Mouse (Mus musculus): ENCODE data around the gene Zfp553.

Zfp553 gene

DNA sequence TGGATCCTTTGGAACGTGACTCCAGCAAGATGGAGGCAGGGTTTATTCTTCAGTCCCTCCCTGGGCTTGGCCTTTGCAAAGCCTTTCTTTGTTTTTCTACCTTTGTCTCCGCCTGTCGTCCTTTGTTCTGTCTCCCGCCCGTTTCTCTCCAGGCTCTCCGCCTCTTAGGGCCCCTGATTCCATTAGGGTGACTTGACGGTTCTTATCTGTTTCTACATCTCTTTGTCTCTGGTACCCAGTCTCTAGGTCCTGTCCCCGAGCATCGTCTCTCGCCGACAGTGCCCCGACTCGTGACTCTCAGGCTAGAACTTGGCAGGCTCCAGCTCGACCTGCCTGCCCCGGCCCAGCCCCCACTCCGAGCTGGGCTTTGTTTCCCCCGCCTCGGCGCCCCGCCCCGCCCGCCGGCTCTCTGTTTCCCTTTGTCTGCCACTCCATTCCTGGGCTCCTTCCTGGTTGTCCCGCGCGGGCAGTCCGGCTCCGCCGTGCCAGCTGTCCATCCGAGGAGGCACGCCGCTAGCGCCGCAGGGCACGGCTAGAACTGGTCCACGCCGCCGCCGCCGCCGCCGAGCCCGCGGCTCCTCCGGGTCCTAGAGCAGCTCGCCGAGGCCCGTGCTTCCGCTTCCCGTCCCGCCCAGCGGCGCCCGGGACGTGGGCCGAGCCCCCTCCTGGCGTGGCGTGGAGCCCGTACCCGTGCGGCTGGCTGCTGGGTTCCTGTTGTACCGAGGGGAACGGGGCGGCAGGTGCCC is at the start of gene Zfp553, which contains the start of gene Sept1:
Zfp553 (plus strand) TSS at position 440 of the 746 bp plus-strand sequence.
Sept1 (minus strand) TSS at position 509 of the 746 bp plus-strand sequence.
- DNase-seq, result peak; percentile 91

DNA sequence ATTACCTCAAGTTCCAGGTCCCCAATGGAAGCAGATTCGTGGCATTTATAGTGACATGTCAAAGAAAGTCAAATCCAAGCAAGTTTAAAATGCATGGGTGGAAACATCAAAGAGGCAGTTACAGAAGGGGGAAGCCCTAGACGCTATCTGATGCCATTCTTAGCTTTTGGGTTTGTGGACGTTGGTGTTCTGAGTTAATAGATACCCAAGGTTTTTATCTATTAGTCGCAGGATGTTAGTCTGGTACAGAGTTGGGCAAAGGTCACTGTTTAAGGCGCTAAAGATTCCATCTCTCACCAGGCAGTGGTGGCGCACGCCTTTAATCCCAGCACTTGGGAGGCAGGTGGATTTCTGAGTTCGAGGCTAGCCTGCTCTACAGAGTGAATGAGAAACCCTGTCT is 49.5 kb upstream of the Zfp553 start:
- no peak for DNase-seq

DNA sequence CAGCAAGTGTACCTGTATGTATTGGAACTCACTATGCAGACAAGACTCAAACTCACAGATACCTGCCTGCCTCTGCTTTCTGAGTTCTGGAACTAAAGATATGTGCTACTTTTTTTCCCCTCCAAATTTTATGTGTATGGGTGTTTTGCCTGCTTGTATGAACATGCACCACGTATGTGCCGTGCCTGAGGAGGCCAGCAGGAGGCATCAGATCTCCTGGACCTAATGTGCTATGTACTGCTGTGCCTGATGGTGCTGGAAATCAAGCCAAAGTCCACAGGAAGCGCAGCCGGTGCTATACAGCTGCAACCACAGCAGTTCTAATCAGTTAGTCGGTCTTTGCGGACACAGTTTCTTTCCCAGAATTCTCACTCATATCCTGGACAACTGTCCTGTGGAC is 49.0 kb upstream of the Zfp553 start:
- DNase-seq, result no peak

DNA sequence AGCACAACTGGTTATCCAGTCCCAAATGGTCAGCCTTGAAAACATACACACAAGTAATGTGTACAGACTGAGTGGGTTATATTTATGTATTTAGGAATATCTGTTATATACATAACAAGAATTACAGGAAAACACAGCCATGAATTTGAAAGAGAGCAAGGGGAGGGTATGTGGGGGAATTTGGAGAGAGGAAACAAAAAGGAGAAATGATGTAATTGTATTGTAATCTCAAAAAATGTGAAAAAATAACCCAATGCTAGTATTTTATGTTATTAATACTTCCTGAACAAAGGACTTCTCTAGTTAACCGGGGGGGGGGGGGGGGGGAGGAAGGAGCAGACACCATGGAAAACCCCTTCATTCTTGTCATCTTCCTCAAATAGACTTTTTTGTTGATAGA is 48.1 kb upstream of the Zfp553 start:
- no peak for DNase-seq

DNA sequence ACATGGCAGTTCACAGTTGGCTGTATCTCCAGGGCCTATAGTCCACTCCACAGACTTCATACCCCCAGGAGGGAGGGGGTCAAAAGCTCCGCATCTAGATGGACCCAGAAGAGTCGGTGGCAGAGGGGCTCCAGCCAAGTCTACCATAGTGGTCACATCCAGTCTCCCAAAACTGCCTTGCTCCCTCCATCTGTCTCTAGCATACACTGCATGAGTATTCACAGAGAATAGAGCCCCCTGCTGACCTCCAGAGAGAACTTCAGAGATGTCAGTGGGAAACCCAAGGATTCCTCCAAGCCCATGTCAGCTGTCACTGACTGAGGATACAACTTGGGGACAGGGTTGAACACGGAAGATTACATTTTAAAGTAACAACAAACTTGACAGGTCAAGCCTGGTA is 47.3 kb upstream of the Zfp553 start:
- no peak for DNase-seq

DNA sequence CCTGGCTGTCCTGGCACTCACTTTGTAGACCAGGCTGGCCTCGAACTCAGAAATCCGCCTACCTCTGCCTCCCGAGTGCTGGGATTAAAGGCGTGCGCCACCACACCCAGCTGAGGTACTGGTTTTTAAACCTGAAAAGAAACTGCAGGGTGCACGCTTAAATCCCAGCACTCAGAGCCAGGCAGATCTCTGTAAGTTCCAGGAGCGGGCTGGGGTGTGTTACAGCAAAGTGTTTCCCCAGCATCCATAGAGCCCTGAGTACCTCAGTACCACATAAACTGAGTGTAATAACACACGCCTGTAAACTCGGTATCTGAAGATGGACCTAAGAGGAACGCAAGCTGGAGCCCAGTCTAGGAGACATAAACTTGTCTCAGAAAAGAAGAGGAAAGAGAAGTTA is 45.5 kb upstream of the Zfp553 start:
- no peak for DNase-seq

DNA sequence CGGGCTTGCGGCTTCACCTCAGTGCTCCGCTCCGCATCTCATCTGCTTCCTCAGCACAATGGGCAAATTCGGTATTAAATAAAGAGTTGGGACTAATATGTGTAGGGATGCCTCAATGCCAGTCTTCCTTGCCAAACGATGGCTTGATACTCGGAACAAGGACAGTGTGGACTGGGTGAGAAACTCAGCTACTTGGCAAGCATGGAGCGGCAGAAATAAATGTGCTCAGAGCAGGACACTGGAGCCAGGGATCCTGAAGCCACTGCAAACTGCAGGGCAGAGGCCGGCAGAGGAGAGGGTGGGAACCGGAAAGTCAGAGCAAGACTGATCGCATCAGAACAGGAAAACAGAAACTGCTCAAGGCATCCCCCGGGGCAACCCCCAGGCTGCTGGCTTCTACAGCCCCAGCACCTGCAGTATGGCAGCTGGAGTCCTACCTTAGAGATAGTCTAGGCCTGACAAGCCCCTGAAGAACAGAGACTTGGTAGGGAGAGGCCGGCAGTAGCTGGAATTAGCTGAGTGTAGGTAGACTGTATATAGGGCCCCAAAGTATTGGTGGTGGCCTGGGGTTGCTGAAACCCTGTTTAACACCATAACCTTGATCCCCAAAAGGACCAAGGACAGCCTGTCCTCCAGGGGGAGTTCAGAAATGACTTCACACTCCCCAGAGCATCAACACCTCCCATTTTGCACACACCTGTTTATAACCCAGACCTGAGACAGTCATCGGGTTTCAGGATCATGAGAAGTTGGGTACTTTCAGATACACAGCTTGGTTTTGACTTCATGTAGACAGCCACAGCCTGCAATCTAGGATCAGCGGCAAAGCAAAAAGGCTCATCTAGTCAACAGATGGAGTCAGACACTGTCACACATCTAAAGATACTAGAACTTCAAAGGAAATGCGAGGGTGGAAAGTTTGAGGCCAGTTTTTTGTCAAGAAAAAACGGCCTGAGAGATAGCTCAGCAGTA is 44.3 kb upstream of the Zfp553 start:
- no peak for DNase-seq

DNA sequence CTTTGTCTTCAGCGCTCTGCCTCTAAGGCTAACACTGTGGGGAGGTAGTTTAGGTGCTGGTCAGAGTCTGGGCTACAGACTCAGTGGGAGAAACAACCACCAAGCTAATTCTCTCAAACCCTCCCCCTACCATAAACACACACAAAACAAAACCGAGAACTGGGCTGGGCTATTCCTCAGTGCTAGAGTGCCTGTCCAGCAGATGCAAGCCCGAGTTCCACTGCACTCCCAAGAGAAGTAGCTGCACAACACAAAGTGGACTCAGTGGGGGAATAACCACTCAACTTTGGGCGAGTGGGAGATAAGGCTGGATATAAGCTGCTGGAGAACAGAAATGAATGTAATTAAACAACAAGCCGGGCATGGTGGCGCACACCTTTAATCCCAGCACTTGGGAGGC is 42.2 kb upstream of the Zfp553 start:
- DNase-seq, result no peak

DNA sequence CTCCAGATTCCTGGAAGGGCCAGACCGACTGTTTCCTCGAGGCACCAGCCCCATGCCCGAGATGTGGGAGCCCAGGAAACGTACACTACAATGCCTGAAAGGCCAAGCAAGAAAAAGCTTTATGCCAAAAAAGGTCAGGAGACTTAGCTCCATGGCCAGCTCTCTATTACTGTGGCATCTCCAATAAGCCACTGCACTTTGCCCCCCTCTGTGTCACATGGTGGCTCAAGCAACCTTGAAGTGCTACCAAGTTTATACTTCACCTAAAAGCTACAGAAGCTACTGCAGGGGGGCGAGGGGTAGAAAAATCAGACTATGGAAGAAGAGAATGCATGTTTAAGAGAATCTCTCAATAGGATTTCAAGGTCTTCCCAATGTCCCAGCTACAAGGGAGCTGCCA is 39.9 kb upstream of the Zfp553 start:
- DNase-seq, result peak; percentile 57

DNA sequence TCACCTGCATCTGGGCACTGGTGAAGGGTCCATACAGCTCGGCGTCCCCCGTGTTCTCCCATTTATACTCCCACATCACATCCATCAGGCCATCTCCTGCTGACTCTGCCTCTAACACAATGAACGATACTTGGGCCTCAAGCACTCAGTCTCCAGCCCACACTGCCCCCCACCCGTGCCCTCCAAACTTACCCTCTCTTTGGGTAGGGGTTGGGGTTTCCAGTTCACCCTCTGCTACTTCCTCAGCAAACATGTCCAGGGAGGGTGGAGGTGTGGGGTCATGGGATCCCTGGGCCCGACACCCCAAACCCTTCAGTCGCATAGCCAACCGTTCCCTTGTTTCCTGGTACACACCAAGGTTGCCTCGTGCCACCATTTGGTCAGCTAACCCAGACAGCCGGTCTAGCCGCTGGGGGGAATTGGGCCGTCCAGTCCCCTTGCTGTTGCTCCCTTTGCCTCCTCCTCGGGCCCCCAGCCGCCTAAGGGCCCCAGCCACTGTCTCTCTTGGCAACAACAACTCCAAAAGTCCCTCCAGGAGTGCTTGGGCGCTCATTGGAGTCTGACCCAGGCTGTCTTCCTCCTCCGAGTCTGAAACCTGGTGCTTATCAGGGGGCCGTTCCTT is 38.7 kb upstream of the Zfp553 start:
- no peak for DNase-seq

DNA sequence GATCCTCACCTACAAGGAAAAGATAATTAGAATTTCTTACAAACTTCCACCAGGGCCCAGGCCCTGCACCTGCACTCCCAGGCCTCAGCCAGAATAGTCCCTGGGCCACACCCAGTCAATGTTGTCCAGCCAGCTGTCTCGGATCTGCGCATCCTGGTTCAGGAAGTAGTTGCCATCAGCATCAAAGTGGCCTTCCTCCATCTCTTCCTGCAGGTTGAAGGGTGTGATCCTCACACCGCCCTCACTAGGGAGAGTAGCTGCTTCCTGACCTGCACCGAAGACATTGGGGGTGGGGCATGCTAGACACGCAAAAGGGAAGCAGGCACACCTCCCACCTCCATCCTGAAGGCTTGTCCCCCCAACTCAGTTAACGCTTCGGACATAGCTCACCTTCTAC is 38.2 kb upstream of the Zfp553 start:
- DNase-seq, result no peak

DNA sequence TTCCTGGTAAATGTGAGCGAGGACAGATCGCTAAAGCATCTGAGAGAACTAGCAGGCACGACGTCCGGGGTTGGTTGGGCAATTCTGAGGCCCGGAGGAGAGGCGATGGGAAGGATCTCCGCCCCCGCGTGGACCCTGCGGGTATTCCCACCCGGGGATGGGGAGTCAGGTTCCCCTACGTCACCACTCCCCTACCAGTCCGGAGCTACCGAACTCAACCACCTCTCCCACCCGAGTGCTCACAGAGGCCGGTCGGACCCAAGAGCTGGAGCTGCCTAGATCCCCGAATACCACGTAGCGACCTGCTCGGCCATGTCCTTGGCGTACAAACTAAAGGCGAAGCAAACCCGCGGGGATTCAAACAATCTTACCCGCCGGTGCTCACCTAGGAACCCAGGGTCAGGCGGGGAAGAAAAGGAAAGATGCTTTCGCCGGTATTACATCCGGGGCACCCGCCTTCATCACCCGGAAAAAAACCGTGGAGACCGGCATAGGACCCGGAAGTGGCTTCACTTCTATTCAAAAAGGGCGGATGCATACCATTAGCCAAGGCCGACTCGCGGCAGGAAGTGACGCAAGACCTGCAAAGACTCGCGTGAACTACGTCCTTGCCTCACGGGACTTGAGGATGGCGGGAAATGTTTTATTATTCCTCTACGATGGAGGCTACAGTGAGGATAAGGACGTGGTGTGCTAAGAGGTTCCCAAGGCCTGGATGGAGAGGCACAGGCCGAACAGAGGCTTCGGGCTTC is 37.1 kb upstream of the Zfp553 start, which contains the start of gene Cd2bp2:
Cd2bp2 (minus strand) TSS at position 507 of the 752 bp plus-strand sequence.
- peak; percentile 97 for DNase-seq

DNA sequence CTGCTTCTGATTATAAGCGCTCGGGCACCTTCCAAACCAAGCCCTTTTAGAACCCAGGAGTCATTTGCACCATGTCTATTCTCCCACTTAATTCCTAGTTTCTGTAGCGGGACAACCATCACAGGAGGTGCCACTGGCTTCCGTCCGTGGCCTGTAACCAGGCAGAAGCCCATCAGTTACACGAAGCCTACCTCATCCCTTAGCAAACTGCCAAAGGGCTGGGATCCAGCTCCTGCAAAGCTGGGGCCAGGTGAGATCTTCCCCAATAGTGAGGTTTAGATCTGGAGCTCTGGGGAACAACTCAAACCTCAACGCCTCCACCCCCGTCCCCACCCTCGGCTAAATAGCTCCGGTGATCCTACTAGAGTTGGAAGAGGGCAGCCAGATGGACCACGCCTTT is 36.4 kb upstream of the Zfp553 start:
- no peak for DNase-seq

DNA sequence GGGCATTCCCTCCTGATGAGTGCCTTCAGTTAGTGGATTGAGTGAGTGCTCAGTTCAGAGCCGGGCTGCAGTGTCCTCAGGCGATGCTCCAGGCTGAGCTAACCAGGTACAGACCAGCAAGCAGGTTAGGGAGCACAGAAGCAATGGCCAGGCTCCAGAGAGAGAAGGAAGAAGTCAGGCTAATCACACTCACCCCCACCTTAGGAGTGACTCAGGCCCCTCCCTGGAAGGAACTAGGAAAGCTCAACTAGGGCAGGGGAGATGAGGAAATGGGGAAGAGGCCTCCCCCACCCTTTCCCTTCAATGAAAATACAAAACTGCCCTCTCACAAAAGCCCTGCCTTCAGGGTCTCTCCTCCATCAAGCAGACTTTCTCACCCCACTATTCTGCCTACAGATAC is 26.3 kb upstream of the Zfp553 start:
- no peak for DNase-seq

DNA sequence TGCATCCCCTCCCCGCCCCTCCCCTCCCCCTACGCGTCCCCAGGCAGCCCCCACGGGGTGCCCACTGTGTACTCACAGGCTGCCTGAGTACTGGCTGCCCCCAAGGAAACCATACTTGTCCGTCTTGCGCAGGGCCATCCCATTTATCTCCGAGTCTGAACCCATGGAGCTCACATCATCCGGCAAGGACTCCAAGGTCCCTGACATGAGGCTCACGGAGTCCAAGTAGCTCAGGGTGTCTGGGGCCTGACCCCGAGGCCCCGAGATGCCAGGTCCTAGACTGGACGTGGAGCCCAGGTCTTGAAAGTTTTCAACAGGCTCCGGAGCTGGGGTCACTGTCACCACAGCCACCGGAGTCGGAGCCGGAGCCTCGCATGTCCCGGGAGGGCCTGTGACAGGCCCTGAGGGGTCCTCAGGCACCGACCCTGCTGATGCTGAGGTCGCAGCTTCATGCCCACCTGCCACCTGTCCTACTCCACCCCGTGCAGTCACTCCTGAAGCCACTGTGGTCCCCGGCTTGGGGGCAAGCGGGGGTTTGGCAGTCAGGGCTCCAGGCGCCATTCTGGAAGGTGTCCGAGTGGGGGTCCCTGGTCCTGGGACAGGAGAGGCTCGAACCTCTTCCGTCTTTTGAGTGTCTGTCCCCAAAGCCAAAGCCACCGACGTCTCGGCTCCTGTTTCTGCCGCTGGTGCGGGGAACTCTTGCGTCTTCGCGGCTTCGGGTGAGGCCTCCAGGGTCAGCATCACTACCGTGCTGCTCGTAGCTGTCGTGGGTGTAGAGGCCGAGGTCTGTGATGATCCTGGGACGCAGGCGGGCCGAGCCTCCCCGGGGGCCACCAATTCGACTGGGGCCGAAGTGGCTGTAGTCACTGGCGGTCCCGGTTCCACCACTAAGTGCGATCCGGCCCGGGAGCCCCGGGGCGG is 25.2 kb upstream of the Zfp553 start:
- peak; percentile 52 for DNase-seq

DNA sequence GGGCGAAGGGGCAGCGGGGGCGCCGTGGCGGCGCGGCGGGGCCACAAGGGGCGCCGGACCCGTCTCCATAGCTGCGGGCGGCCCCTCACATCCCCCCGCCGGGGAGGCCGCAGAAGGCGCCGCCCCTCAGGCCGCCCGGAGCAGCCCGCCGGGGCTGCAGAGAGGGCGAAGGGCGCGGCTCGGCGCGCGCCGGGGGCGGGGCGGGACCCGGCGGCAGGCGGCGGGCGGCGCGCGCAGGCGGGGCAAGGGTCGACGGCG is 24.6 kb upstream of the Zfp553 start, which contains the start of gene Tbc1d10b:
Tbc1d10b (minus strand) TSS at position 174 of the 258 bp plus-strand sequence.
- no peak for DNase-seq

DNA sequence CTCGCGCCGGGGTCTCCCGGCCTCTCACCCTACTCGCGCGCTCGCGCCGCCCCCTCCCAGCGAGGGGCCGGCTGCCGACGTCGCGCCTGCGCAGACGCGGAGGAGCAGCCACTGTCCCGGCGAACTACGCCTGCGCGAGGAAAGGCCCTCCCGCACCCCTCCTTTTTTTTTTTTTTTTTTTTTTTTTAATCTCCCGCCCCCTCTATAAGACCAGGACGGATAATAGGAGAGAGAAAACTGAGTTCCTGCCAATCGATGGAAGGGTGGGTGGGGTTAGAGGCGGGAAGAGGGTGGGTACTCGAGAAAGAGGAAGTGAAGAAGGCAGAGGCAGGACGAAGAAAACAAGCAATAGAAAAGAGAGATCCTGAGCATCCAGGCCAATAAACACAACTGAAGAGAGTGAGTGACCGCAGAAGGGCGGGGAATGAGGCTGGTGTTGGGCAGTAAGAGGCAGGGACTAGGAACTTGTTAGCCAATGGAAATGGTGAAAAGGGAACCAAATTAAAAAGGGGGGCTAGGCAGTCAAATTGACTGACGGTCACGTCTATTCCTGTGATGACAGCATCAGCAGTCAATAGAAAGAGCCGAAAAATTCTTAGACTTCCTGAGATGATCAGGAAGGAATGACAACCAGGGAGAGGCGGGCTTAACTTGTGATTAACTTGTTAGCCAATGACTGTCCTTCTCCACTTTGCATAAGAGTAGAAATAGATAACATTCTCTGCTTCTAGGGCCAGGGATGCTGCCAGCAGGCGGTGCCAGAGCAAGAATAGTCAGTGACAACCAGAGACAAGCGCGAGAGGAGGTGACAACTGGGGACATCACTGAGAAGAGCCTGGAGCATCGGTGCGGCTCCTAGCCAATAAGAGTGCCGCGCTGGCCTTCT is 24.1 kb upstream of the Zfp553 start, which contains the start of gene Mylpf:
Mylpf (plus strand) TSS at position 338 of the 886 bp plus-strand sequence.
- DNase-seq, result peak; percentile 97

DNA sequence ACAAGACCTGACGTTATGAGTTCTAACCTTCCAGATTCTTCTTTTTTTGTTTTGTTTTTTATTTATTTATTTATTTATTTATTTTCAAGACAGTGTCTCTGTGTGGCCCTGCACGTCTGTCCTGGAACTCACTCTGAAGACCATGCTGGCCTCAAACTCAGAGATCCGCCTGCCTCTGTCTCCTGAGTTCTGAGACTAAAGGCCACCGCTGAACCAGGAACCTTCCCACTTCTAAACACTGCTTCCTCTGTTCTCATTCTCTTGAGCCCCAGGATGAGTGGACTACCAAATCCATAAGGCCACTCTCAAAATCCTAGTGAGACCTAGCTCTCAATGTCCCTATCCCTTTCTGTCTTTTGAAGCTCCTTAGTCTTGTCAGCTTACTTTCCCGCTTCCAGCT is 23.0 kb upstream of the Zfp553 start:
- DNase-seq, result no peak

DNA sequence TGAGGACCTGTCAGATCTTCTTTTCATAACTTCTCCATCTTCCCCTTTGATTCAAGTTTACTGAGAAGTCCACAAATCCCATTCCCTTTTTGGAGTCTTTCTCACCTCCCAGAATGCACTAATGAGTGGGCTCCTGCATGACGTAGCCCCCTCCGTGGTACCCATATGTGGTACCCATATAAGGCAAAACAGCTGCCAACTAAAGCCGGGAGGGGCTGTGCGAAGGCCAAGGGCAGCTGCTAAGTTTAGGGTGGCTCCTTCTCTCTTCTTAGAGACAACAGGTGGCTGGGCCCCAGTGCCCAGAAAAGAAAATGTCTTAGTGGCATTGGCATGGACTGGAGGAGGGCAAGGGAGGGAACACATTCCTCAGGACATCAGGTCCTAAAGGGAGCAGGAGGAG is 22.6 kb upstream of the Zfp553 start:
- DNase-seq, result no peak

DNA sequence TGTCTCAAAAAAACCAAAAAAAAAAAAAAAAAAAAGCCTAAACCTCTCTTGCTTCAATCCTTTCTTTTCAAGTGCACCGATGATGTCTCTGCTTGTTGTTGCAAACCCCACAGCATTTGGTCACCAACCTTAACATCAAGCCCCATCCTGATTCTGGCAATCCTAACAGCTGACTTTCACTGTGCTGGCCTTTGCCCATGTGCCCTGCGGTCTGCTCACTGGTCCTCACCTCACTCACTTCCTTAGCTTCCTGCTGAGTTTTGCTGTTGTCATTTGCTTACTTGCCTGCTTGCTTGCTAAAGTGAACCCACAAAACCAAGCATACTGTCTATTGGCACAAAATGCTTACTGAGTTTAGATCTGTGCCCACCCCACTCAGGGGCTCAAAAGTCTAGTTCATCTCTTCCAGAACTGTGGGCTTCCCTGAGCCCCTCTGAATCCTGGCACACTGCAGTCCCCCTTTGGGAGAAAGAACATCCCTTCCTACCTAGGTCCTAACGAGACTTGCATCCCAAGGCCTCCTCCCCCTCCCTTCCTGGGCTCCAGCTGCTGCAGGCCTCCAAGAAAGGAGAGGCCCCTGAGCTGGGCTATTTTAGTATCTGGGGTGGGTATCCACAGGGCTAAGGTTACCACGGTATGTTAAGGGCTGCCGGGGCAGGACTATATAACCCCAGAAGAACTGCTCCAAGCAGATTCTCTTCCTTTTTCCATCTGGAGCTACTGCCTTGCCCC is 21.7 kb upstream of the Zfp553 start:
- no peak for DNase-seq
